Mouse (Mus musculus): ENCODE data around the gene Cyp2s1.

DNA sequence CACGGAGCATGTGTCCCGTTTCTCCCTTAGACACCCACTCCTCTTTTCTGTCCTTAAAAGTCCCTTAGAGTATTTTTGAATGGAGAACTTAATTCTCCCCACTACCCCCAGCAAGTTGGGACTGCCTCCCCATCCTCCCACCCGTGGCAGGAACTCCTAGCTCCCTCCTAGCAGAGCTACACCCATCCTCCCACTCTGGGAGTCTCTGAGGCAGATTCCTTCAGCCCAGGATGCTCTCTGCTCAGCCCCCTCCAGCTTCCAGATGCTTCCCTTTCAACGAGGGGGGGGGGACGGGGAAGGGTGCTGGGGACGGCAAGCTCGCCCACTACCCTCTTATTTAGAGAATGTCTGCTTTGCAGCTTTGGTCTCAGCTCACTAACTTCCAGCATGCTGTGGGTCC is 1.1 kb downstream of the Cyp2s1 start:
- TF ChIP-seq POLR2A (IDR thresholded peaks at IDR 0.05; ENCODE audit: low read depth, low read length) (no peak), CTCF (conservative IDR thresholded peaks at IDR 0.05; ENCODE audit: insufficient read depth, insufficient read length, low read depth, low read length) (no peak)
